Mouse (Mus musculus) frontal cortex, adult (tissue): ENCODE measurements around the gene Pkm.

Source experiments
- ATAC-seq: cut with Nextera tagmentation; 2 replicates; pipeline ENCODE4 v1.9.2; 2017; ENCODE audit warnings: mild to moderate bottlenecking, moderate library complexity, mixed read lengths; ENCODE audit not compliant: low TSS enrichment

Gene Pkm

GRCm38 (mm10) chr9:59655958-59656634 is at the start of gene Pkm:
Pkm (plus strand) TSS chr9:59656368.
- peak; percentile 68 for ATAC-seq

GRCm38 (mm10) chr9:59610950-59611349 is 45.2 kb upstream of the Pkm start:
- no peak for ATAC-seq

GRCm38 (mm10) chr9:59615797-59616196 is 40.4 kb upstream of the Pkm start:
- ATAC-seq, result no peak

GRCm38 (mm10) chr9:59616622-59617306 is 39.4 kb upstream of the Pkm start, which contains the start of gene Parp6:
Parp6 (plus strand) TSS chr9:59617284.
- peak; percentile 97 for ATAC-seq

- no peak; the same call in 1 of the 2 replicates for ATAC-seq
These were observed 38.7 kb upstream of the Pkm start for GRCm38 (mm10) chr9:59617307-59617973.

GRCm38 (mm10) chr9:59638372-59638771 is 17.8 kb upstream of the Pkm start:
- ATAC-seq, result no peak

GRCm38 (mm10) chr9:59639936-59640335 is 16.2 kb upstream of the Pkm start:
- no peak for ATAC-seq

GRCm38 (mm10) chr9:59641320-59641719 is 14.8 kb upstream of the Pkm start:
- ATAC-seq, result no peak

- ATAC-seq, result no peak
These were observed 6.3 kb upstream of the Pkm start for GRCm38 (mm10) chr9:59649911-59650310.

- ATAC-seq, result peak; percentile 41; the same call in 1 of the 2 replicates
These were observed 2.8 kb upstream of the Pkm start for GRCm38 (mm10) chr9:59653371-59653770.

- no peak for ATAC-seq
These were observed 1.7 kb upstream of the Pkm start for GRCm38 (mm10) chr9:59654450-59654983.

GRCm38 (mm10) chr9:59656635-59657617 is 758 bp downstream of the Pkm start:
- ATAC-seq, result 0 out of 2 replicates have a peak, but pooled peaks have one; percentile 1

- ATAC-seq, result no peak
These were observed 2.0 kb downstream of the Pkm start for GRCm38 (mm10) chr9:59658146-59658545.

GRCm38 (mm10) chr9:59659036-59660026 is 3.2 kb downstream of the Pkm start:
- ATAC-seq, result peak; percentile 21; the same call in 1 of the 2 replicates

GRCm38 (mm10) chr9:59660421-59660820 is 4.3 kb downstream of the Pkm start:
- no peak for ATAC-seq

GRCm38 (mm10) chr9:59661298-59661975 is 5.3 kb downstream of the Pkm start:
- no peak for ATAC-seq

- ATAC-seq, result no peak
These were observed 7.1 kb downstream of the Pkm start for GRCm38 (mm10) chr9:59663226-59663625.

- ATAC-seq, result no peak
These were observed 7.8 kb downstream of the Pkm start for GRCm38 (mm10) chr9:59663957-59664356.

GRCm38 (mm10) chr9:59664664-59665256 is 8.6 kb downstream of the Pkm start:
- no peak for ATAC-seq
